Mouse (Mus musculus): ENCODE measurements at regions not wholly inside any gene's neighbourhood (a gene's known extent, or its start where the extent isn't known, plus 50 kb on each side); places are given as distances from the start of the nearest gene placed in this dataset.

DNA sequence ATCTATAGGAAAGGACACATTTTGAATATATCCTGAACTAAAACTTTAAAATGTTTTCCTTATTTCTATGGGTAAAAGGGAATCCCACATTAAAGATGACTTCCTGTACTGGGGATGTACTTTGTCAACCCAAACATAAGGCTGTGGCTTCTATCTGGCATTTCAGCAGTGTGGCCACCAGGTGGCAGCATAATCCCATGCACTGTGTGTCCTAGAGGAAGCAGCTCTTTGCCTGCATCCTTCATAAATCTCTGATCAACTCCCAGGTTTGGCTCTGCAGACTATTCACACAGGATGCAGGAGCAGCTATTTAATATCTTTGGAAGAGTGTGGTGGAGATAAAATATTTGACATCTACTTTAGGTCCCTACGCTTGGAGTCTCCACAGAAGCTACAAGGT, 59.1 kb downstream of the Bmp15 start:
- DNase-seq = peak; percentile 68

DNA sequence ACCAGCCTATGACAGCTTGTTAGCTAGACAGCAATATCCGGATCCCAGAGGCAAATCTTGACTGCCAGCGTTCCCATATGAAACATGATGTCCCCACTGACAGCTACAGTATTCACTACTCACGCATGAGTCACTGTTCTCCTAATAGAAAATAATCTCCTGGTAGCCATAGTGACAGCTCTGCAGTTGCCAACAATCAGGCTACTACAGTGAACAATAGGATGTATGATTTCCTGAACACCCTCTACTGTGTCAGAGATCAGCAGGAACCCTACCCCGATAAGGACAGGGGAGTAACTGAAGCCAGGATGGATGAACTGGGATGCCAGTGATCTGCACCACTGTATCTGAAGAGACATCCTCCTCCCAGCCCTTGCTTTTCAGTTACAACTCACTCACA, 62.0 kb downstream of the Bmp15 start:
- no peak for DNase-seq

DNA sequence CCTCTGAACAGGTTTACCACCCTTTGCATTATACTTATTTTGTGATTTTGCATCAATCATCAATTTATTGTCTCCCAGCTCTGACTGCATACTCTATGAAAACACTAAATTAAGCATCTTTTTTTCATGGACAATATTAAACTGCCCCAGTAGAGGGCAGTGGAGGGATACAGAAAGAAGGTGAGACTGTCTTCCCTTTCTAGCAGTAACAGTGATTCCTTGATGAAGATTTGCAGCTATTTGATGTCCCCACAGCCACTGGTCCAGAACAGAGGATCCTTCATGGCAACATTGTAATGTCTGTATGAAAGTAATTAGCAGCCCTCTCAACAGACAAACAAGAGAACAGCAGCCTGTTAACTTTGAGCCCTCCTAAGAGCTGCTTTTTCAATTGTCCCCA, 66.5 kb downstream of the Bmp15 start:
- DNase-seq = peak; percentile 37

DNA sequence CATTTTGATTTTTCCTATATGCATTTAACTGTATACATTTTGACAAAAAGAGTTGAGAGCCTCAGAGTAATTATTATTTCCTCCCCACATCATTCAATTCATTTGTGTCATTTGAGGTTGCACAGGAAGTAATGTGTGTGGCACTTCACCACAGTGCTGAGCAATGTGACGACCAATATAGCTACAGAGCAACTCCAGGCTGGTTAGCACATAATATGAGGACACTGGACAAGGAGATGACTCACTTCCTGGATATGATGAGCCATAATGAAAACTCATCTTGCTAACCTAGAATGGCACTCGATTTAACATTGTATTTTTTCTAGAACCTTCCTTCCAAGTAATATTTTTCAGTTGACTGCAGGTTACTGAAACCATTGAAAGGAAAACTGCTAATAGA, 67.6 kb downstream of the Bmp15 start:
- no peak for DNase-seq

All from kidney, adult 9 months (tissue).